Mouse (Mus musculus) ZHBTc4 (cell line): ENCODE measurements at regions not wholly inside any gene's neighbourhood (a gene's known extent, or its start where the extent isn't known, plus 50 kb on each side); places are given as distances from the start of the nearest gene placed in this dataset.

Source experiments
- DNase-seq: peaks from one replicate; pipeline ENCODE4 v3.0.0-alpha.2; 2011; ENCODE audit warnings: low read depth, low spot score

- DNase-seq: no peak
Measured at GRCm38 (mm10) chr13:47735426-47736063, 525.5 kb upstream of the Id4 start.

DNA sequence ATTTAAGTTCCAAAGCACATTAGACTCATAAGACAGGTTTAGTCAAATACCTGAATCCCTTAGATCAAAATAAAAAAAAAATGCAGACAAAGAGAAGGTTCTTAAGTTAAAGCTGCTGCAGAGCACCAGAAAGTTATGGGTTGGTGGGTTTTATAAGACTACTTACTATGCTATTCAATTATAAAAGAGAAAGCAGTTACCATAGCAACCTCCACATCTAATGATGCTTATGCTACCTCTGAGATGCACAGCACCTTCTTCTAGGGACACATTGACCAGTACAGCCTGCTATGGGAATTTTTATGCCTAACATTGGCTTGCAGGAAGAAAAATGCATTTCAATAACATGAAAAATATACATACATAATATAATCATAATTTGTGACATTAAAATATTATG, 512.1 kb upstream of the Id4 start:
- no peak for DNase-seq

DNA sequence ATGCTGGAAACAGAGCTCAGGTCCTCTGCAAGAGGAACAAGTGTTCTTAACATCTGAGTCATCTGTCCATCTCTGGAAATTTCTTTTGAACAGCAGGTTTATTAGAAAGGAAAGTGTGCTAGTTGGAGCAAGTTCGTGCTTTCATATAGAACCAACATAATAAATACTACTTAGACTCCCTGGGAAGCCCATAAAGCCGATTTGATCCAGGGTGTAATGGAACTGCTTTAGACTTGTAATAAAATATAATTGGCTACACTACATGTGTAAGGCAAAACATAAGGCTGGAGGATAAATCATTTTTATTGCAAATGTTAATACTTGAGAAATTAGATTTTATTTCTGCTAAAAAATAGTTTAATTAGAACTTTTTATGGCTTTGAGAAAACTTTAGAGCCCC, 510.0 kb upstream of the Id4 start:
- DNase-seq: no peak

DNA sequence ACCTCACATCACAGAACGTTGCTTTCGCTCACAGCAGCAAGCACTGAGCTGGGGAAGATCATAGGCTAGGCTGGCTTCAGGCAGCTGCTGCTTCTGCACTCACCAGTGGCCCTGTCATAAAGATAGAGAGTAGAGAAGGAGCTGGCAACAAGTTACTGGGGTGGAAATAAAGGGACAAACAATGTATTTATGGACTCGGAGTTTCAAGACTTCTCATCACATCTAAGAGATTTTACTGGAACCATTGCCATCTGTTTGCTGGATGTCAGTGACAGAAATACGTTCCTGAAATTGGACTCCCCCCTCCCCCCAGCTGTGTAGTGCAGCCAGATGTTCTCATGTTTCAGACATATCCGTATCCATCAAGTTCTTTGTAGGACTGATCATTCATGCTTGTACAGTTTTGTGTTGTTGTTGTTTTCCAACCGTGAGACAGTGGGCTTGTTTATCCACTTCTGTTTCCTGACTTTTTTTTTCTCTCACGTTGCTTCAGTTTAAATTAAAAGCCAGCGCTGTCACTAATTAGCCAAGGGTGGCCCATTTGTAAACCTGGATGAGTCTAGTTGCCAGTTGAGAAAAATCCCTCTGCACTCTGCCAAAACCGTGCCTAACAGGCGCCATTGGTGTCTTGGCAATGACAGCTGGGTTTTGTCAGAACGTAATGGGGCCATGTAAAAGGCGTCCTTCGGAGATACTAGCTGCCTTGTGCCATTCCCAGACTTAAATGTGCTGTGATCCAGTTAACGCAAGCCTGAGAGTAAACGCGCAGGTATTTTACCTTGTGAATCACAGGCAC, 496.0 kb upstream of the Id4 start:
- DNase-seq: no peak

- no peak for DNase-seq
Measured at GRCm38 (mm10) chr13:47768963-47769527, 492.0 kb upstream of the Id4 start.

- DNase-seq: no peak
Measured at GRCm38 (mm10) chr13:47777206-47778099, 483.6 kb upstream of the Id4 start.

- DNase-seq: no peak
Measured at GRCm38 (mm10) chr13:47778218-47779009, 482.6 kb upstream of the Id4 start.

DNA sequence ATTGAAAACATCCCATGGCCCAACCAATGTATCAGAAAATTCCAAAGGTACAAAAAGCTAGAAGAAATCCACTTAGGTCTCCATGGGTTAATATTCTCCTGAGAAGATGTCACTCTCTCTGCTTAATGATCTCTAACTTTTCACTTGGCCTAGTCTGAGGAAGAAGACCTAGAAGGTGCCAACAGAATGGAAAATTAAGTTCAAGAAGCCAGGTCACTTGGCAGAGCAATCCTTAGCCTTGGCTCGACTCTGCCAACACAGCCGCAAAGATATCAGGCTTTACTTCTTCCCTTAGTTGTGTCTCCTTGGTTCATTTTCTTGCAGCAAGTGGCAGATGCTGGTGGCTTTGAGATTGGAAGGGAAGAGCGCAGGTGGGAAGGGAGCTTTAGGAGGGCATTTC, 476.6 kb upstream of the Id4 start:
- no peak for DNase-seq

GRCm38 (mm10) chr13:47797859-47798258, 463.2 kb upstream of the Id4 start:
- no peak for DNase-seq

DNA sequence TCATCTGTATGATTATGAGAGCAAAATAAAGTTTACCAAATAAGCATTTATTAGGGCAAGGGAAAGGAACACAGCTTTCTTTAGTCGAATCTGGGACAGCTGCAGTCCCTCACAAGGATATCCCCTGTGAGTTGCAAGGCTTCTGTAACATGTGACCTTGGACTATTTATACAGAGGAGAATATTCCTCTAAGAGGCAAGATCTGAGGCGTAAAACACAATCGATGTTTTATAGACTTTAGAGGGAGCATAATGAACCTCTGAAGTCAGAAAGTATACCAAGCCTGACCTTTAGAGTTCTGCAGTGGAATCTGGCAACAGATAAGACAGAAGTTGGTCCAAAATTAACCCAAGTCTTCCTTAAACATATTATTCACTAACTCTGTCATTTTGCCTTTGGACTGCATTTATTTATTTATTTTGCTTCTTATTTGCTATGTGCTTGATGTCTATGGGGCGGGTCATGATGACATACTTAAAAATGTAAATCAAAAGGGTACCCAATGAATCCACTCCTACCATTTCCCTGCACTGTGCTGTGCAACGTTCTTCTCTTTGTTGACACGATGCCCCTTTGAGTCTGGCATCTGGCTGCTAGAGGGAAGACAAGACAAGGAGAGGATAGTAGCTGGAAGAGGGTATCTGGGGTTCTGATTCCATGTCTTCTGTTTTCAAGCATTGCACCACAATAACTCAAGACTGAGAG, 449.2 kb upstream of the Id4 start:
- no peak for DNase-seq

- DNase-seq: no peak
Measured at GRCm38 (mm10) chr13:47818924-47819564, 442.0 kb upstream of the Id4 start.

DNA sequence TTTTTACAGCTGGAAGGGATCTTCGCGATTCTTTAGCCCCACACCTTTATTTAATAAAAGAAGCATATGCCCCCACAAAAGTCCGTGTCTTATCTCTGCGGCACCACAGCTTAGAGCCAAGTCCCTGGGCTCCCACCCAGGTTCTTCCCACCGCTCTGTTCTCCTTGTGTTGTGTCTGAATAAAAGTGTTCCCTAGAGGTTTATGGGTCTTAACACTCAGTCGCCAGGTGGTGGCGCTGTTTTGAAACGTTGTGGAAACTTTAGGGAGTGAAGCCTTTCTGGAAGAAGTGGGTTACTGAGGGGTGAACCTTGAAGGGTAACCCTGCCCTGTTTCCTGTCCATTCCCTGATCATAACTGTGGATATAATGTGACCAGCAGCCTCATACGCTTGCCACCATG, 424.5 kb upstream of the Id4 start:
- DNase-seq: peak; percentile 82

DNA sequence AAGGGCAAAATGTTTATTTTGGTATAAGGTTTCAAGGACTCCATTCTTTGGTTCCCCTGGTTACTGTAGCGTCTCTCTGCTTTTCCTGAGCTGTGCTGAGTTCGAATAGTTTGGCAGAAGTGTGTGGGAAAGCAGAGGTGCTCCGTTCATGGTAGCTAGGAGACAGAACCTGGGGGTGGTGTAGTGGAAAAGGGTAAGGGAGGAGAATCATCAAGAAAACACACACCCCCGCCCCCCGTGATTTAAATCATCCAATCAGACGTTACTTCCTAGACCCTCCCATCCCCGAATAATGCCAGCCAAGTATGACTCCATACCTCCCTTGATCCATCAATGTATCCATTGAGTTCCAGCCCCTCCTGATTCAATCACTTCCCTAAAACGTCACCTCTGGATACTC, 418.6 kb upstream of the Id4 start:
- DNase-seq: no peak

GRCm38 (mm10) chr13:47843011-47843410, 418.0 kb upstream of the Id4 start:
- DNase-seq: no peak

- no peak for DNase-seq
Measured at GRCm38 (mm10) chr13:47843541-47844267, 417.3 kb upstream of the Id4 start.

DNA sequence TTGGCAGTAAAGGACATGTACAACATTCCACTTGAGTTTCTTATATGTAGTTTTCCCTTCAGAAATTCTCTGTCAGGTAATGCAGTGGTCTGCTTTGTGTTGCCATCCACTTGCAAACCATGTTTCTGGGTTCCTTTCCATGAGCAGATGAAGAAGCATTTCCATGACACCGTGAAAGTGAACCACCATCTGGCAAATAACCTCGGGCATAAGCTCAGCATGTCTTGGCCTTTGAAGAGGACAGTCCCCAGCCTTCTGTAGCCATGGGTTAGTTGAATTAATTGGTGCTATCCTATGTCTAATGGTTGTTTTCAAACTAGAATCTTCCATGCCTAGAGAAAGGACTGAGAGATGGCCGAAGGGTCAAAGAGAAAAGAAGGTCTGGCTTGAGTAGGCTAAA, 414.3 kb upstream of the Id4 start:
- DNase-seq: no peak

- no peak for DNase-seq
Measured at GRCm38 (mm10) chr13:47848371-47849188, 412.4 kb upstream of the Id4 start.

GRCm38 (mm10) chr13:47855422-47856108, 405.5 kb upstream of the Id4 start:
- peak; percentile 94 for DNase-seq
